Mouse (Mus musculus): ENCODE measurements at regions not wholly inside any gene's neighbourhood (a gene's known extent, or its start where the extent isn't known, plus 50 kb on each side); places are given as distances from the start of the nearest gene placed in this dataset.

DNA sequence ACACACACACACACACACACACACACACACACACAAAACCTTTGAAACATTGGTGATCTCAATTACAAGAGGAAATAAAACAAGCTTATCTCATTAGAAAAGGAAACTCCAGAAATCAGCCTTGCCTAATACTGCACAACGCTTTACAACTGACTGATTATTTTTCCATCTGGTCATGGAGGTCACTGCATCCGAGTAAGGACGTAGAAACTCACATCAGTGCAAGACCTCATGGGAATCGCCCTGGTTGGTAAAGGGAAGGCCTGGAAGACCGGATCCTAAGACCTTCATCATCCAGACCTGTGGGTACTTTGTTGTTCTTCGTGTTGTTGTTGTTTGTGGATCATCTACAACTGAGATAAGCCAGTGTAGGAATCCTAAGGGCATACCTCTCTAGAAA, 77.8 kb upstream of the Sestd1 start:
- no peak for DNase-seq

GRCm38 (mm10) chr2:77356798-77357197, 76.4 kb upstream of the Sestd1 start:
- DNase-seq: no peak

GRCm38 (mm10) chr2:77351987-77352628, 71.7 kb upstream of the Sestd1 start:
- DNase-seq: no peak

- DNase-seq: no peak
These were observed 66.6 kb upstream of the Sestd1 start for GRCm38 (mm10) chr2:77347027-77347426.

GRCm38 (mm10) chr2:77343736-77344440, 63.5 kb upstream of the Sestd1 start:
- peak; percentile 52 for DNase-seq

DNA sequence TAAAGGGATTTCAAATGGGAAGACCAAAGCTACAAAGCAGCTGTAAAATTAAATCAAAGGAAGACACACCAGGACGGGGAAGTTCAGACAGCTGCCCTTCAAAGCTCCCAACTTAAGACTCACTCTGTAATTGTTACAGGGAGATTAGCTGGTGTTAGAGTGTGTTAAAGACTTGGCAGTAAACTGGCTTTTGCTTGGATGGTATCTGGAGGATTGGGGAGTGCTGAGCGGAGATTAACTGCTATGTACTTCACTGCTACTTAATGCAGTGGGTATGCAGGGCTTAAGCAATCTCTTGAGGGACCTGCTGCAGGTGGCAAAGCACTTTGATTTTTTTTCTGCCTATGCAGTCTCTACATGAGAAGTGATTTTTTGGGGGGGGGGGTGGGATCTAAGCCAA, 62.0 kb upstream of the Sestd1 start:
- DNase-seq: no peak

GRCm38 (mm10) chr2:77341575-77342332, 61.4 kb upstream of the Sestd1 start:
- DNase-seq: peak; percentile 96

DNA sequence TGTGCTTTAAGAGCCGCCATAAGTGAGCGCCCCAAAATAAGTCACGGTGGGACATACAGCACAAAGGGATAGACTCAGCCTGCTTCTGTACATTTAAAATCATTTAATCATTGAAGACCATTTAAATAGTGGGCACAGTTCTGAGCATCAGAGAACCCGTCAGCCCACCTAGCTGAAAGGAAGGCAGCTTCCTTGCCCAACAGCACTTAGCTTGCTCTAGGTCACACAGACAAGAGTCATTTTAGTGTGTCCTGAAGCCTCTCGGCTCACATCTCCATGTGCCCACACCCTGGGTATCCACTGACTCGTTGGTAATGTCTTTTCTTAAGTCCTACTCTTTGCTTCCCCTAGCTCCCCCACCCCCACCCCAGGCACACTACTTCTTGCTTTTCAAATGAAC, 59.7 kb upstream of the Sestd1 start:
- no peak for DNase-seq

- no peak for DNase-seq
These were observed 57.5 kb upstream of the Sestd1 start for GRCm38 (mm10) chr2:77337786-77338406.

- DNase-seq: no peak
These were observed 56.9 kb upstream of the Sestd1 start for GRCm38 (mm10) chr2:77337318-77337717.

DNA sequence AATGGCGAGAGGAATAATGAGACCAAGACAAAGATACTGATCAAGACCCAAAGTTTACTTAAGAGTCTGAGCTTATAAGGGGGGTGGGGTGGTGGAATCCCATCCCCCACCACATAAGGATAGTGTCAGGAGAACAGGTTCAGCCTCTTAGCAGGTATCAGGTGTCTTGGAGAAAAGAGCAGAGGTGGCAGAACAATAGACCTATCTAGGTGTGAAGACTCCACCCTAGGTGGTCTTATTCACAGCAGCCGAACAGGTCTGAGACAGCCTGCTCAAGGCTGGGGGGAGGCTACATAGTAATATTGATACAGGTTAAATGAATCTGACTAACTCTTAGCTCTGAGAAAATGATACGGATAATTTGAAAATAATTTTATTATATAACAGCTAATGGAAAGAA, 56.4 kb upstream of the Sestd1 start:
- no peak for DNase-seq

DNA sequence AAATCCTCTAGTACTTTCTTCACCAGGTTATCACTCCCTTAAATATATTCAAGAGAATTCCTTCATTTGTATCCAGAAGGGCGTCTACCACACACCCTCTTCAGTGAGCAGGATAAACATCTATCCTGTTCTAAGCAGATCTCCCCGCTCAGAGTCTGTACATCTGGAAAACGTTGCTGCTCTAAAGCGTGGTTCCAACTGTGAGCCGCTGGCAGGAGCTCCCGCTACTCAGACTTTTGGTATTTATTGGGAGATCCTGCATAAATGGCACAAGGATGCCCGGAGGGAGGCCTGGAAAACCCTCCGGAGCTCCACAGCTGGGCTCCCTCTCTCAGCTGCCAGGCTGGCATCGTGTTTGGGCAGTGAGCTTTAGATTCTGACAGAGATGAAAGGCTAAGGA, 54.3 kb upstream of the Sestd1 start:
- DNase-seq: no peak

- DNase-seq: no peak
These were observed 53.1 kb upstream of the Sestd1 start for GRCm38 (mm10) chr2:77333394-77334079.
